Mouse (Mus musculus): ENCODE measurements at regions not wholly inside any gene's neighbourhood (a gene's known extent, or its start where the extent isn't known, plus 50 kb on each side); places are given as distances from the start of the nearest gene placed in this dataset.

DNA sequence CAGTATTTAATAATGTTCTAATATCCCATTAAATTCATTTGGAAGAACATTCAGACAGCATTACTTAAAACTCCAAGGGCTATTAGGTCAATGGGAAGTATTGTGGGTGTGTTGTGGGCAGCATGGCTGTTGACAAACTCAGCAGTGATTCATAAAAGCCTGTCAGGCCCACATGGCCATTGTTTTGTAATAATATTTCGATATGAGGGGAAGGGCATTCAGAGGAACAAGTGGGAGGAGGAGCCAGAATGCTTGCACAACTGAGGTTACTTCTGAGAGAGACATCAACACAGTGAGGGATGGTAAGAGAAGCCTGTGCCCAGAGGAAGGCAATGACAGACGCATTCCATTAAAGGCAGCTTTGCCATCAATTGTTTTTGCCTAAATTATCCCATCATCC, 63.8 kb downstream of the Dact2 start:
- TF ChIP-seq CTCF (IDR thresholded peaks at IDR 0.05) (no peak), EP300 (IDR thresholded peaks at IDR 0.05) (no peak)

Measured in lung, postnatal 0 days (tissue).